Mouse (Mus musculus): ENCODE results near the gene Pde8b.

Gene Pde8b

GRCm38 (mm10) chr13:95160211-95160610 lies 89.9 kb downstream of the Pde8b start:
- intact Hi-C loops (cut with DNase I), result no loop called here

GRCm38 (mm10) chr13:95158986-95159385 lies 91.2 kb downstream of the Pde8b start:
- intact Hi-C loops (cut with DNase I), result no loop called here

- intact Hi-C loops (cut with DNase I), result loop anchor here (5.0 kb wide), 1 partner anchor 48 kb away; no protein-coding TSS in a partner anchor
Observed at GRCm38 (mm10) chr13:95144746-95145145, 105.4 kb downstream of the Pde8b start.

GRCm38 (mm10) chr13:95140460-95141079 lies 109.6 kb downstream of the Pde8b start:
- intact Hi-C loops (cut with DNase I), result loop anchor here (5.0 kb wide), 1 partner anchor 52 kb away; no protein-coding TSS in a partner anchor

- intact Hi-C loops (cut with DNase I), result no loop called here
Observed at GRCm38 (mm10) chr13:95135326-95136150, 114.6 kb downstream of the Pde8b start.

- intact Hi-C loops (cut with DNase I), result no loop called here
Observed at GRCm38 (mm10) chr13:95131848-95132247, 118.3 kb downstream of the Pde8b start.

- intact Hi-C loops (cut with DNase I), result no loop called here
Observed at GRCm38 (mm10) chr13:95131041-95131440, 119.1 kb downstream of the Pde8b start.

GRCm38 (mm10) chr13:95127288-95127687 lies 122.8 kb downstream of the Pde8b start:
- intact Hi-C loops (cut with DNase I), result no loop called here

- intact Hi-C loops (cut with DNase I), result no loop called here
Observed at GRCm38 (mm10) chr13:95126801-95127200, 123.3 kb downstream of the Pde8b start.

GRCm38 (mm10) chr13:95125546-95126215 lies 124.5 kb downstream of the Pde8b start:
- intact Hi-C loops (cut with DNase I), result no loop called here

GRCm38 (mm10) chr13:95120570-95120969 lies 129.6 kb downstream of the Pde8b start:
- intact Hi-C loops (cut with DNase I), result no loop called here

GRCm38 (mm10) chr13:95113763-95114162 lies 136.4 kb downstream of the Pde8b start:
- intact Hi-C loops (cut with DNase I), result no loop called here

GRCm38 (mm10) chr13:95109555-95109954 lies 140.6 kb downstream of the Pde8b start:
- intact Hi-C loops (cut with DNase I), result no loop called here

- intact Hi-C loops (cut with DNase I), result no loop called here
Observed at GRCm38 (mm10) chr13:95108035-95108434, 142.1 kb downstream of the Pde8b start.

GRCm38 (mm10) chr13:95104865-95105264 lies 145.3 kb downstream of the Pde8b start:
- intact Hi-C loops (cut with DNase I), result no loop called here

- intact Hi-C loops (cut with DNase I), result no loop called here
Observed at GRCm38 (mm10) chr13:95102985-95103590, 147.0 kb downstream of the Pde8b start.

GRCm38 (mm10) chr13:95101315-95101714 lies 148.8 kb downstream of the Pde8b start:
- intact Hi-C loops (cut with DNase I), result no loop called here

GRCm38 (mm10) chr13:95098931-95099720 lies 151.0 kb downstream of the Pde8b start:
- intact Hi-C loops (cut with DNase I), result no loop called here

GRCm38 (mm10) chr13:95096646-95097045 lies 153.5 kb downstream of the Pde8b start:
- intact Hi-C loops (cut with DNase I), result no loop called here

- intact Hi-C loops (cut with DNase I), result no loop called here
Observed at GRCm38 (mm10) chr13:95095860-95096259, 154.3 kb downstream of the Pde8b start.

All from adrenal gland (tissue).